Mouse (Mus musculus) left cerebral cortex, postnatal 4 days (tissue): Measurements from ENCODE around the gene Ndufv1. TPM values are rescaled to one million over a fixed set of nuclear protein-coding genes. Genes with fewer than 3 reads are reported as not detected.
"Not testable (repeated sequence)": the region's sequence is repeated elsewhere in the genome, so short reads cannot be mapped to it uniquely, and the experiment has no call there.

Experiments
- DNase-seq: peaks from one replicate; pipeline ENCODE4 v3.0.0-alpha.2; 2022
- intact Hi-C: fragments of 180-260 bp; cut with DNase I; formaldehyde crosslinking; loops from one replicate; pipeline ENCODE4 v1.15.1; 2025
- total RNA-seq, 2 experiments: library from RNA; stranded (reverse); gene quantifications; 2 replicates each; pipeline ENCODE4 v1.2.3; 2021

Gene Ndufv1
- total RNA-seq: 100 to 1,000 TPM; 185 to 196 TPM

DNA sequence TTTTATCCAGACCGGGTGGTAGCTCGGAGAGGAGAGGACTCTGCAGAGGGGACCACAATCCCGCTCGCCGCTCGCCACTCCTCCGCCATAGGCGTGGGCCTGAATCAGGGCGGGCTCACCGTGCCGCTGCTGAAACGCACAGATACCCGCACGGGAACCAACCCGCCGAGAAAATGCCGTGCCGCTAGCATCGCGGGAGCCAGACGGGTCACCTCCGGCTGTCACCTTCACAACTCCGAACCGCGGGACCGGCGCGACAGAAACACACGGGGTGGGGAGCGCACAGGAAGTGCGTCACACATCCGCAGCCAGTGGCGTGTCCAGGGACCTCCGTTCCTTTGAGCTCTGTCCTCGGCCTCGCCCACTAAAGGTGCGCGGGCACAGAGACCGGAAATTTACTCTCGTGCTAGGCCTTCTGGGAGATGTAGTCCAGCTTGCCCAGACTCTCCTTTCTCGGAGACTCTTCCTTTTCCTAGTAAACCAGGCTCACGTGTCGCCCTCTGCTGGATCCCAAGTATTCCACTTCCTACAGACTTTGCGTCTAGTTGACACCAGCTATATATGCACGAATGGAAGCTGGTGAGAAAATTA is at the start of gene Ndufv1:
Ndufv1 (minus strand) TSS at position 375 of the 591 bp plus-strand sequence.
- intact Hi-C loops: loop anchor here (10.0 kb wide), 1 partner anchor 202 kb away; the partner anchor contains the start of genes AC109138.7 and Clcf1

DNA sequence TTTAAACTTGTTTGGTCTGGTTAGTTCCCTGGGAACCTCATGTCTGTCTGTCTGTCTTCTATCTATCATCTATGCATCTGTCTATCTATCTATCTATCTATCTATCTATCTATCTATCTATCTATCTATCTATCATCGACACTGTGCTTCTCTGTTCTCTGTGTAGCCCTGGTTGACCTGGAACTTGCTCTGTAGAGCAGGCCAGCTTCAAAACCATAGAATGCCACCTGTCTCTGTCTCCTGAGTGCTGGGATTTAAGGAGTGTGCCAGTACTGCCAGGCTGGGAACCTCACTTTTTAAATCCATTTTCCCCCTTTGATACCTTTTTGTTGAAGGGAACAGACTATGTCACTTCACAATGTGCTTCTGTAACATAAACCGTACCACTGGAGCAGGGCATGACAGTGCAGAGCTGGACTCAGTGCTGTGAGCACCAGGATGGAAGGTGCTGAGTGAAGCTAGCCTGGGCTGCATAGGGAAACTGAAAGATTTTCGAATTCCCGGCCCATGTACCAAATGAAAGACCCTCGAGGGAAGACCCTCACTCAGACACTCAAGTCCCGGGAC is 48.4 kb upstream of the Ndufv1 start:
- intact Hi-C loops: no loop called here
- DNase-seq: no peak

More for the DNA sequence above, at the start of gene Ndufv1:
- peak; percentile 96 for DNase-seq

DNA sequence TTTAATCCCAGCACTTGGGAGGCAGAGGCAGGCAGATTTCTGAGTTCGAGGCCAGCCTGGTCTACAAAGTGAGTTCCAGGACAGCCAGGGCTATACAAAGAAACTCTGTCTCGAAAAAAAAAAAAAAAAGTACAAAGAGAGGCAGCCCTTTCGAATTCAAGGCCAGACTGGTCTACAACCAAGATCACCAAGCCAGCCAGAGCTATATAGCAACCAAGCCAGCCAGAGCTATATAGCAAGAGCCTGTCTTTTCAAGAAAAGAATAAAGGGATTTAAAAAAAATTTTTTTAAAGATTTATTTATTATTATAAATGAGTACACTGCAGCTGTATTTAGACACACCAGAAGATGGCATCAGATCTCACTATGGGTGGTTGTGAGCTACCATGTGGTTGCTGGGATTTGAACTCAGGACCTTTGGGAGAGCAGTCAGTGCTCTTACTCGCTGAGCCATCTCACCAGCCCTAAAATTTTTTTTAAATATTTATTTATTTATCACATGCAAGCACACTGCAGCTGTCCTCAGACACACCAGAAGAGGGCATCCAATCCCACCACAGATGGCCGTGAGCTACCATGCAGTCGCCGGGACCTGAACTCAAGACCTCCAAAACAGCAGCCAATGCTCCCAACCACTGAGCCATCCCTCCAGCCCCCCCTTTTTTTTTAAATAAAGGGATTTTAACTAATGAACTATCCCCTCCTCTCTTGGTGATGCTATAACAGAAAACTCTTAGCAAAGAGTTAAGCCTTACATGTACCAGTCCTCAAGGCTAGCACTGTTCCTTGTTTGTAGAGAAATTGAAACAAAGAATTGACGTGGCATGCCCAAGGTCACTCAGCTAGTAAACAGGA is 47.7 kb upstream of the Ndufv1 start:
- intact Hi-C loops: not testable (repeated sequence)

DNA sequence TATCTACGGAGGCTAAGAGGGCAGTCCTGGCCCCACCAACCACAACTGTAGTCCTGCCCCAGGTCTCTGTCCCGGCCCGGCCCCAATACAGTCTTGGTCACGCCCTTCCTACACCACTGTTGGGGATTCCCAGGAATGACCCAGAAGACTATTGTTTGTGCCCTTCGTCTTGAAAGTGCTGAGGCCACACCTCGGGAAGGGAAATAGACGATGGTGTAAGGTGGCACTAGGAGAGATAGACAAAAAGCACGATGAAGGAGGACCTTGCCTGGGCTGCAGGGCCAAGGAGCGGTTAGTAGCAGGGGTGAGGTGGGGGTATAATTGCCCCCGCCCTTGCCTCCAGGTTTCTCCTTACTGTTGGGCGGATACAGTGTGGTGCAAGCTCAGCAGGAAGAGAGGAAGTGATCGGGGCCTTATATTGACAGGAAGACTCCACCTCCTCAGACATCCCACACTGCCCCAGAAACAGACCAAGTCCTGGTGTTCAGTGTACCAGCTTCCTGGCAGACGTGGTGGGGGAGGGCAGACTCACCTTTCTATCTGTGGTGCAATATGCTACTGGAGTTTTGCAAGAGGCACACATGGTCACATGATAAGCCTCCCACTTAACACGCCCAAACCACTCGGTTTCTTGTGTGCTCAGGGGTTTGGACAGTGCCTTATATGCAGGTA is 46.6 kb upstream of the Ndufv1 start, which contains the start of gene Gstp3:
Gstp3 (minus strand) TSS at position 501 of the 672 bp plus-strand sequence.
- intact Hi-C loops: no loop called here
- no peak for DNase-seq

More for the DNA sequence above, 47.7 kb upstream of the Ndufv1 start:
- not testable (repeated sequence) for DNase-seq

DNA sequence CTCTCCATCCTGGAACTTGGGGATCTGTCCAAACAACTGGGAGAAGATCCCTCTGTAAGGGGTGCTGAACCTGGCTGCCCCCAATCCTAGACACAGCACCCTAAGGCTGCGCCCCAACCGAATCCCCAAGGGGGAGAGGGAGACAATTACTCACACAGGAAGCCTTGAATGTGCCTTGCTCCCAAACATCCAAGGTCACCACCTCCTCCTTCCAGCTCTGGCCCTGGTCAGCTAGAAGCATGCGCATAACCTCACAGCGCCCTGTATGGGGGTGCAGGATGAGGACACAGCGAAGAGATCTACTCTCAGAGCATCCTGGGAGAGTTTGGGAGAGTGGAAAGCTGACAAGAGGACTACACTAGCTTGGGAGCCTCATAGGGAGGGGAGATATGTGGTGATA is 46.0 kb upstream of the Ndufv1 start:
- intact Hi-C loops: no loop called here
- no peak for DNase-seq

DNA sequence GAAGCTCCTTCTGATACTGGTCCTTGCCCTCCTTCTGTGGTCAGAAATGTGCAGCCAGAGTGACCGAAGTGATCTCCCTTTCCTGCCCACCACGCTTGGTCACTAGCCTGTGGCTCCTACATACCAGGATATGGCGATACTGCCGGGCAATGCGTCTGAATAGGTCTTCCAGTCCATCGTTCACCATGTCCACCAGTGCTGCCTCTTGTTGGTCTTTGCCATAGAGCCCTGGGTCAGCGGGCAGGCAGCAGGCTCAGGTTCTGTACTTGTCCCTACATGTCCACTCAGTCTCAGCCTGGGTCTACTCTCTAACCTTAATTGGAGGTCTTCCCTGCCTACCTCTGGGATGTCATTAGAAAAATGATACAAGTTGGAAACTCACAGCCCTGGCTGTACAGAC is 45.4 kb upstream of the Ndufv1 start:
- intact Hi-C loops: no loop called here
- DNase-seq: no peak

DNA sequence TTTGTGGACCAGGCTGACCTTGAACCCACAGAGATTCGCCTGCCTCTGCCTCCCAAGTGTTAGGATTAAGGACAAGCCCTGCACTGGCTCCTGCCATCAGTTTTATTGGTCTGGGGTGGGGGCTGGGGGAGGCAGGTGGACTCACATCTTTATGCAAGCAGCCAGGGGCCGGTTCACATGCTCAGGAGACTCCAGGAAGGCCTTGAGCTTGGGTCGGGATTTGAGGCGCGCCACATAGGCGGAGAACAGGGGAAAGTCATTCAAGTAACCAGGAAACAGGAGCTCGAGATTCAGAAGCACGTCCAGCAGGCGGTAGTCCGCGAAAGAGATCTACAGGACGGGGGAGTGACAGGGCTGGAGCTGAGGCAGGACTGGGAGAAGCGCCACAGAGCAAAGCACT is 44.8 kb upstream of the Ndufv1 start:
- intact Hi-C loops: no loop called here

DNA sequence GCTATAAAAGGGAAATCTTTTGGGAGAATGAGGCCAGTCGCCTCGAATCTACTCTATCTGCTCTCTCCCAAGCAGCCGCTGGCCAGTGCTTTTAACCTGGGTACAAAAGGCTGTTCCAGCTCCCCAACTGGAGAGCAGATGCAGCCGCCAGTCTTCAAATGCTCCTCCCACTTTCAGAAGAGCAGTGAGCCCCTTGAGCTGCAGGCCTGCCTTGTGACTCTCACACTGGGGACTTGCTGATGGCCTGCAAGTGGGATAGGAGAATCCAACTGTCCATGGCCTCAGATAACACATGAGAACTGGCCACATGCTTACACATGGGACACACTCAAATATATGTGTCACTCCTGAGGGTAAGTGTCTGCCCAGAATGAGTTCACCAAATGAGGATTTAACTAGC is 44.1 kb upstream of the Ndufv1 start:
- intact Hi-C loops: no loop called here
- DNase-seq: no peak

More for the DNA sequence above, 44.8 kb upstream of the Ndufv1 start:
- no peak for DNase-seq

DNA sequence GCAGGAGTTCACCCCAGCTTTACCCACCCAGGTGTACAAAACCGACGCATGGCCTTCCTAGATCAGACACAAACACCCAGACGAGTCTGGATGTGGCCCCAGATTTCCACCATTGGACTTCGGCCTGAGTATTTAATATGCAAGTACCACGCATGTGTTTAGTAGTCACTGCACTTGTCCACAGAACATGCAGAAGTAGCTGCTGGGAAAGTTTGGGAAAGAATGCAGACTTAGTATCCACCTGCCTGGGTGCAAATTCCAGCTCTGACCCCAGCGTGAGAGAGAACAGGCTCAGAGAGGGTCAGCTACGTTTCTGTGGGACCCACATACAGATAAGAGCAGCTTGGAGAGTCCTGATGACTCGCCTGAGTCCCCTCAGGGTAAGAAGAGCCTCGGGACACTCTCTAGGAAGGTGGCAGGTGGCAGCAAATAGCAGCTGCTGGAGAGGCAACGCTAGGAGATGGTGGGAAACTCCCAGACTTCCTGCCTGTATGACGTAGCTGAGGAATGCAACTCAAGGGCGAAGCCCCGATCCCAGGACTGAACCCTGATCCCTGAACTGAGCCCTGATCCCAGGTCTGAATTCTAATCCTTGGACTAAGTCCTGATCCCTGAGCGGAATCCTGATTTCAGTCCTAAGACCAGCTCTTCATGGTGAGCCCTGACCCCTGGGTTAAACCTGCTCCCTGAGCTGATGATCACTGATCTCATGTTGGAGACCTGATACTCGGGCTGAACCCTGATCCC is 43.5 kb upstream of the Ndufv1 start:
- DNase-seq: no peak
- intact Hi-C loops: no loop called here

DNA sequence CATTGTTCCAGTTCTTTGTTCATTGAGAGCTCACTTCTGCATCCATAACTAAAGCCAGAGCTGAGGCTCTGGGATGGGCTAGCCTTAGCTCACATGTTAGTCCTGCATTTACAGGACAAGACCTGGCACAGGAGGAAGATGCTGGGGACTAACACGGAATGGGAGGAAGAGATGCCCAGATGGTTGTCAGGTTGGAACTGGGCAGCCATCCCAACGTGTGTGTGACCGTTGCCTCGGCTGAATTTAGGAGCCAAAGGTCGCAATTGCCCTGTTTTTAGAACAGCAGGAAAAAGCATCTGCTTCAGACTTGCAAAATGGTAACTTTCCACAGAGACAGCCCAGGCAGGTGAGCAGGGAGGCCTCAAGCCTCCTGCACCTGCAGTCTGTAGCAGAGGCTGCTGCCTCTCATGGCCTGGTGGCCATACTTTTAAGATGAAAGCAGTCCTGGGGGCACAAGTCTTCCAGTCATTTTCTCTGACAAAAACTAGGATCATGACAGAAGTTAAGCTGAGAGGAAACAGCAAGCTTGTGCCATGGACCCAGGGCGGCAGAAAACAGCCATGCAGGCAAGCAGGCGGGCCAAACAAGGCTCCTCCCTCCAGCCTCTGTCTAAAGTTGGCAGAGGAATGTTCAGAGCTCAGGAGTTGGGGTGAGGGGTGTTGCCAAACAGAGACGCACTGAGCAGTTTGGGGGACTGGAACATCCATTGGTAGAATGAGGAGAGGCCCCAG is 42.8 kb upstream of the Ndufv1 start:
- intact Hi-C loops: no loop called here
- no peak for DNase-seq

DNA sequence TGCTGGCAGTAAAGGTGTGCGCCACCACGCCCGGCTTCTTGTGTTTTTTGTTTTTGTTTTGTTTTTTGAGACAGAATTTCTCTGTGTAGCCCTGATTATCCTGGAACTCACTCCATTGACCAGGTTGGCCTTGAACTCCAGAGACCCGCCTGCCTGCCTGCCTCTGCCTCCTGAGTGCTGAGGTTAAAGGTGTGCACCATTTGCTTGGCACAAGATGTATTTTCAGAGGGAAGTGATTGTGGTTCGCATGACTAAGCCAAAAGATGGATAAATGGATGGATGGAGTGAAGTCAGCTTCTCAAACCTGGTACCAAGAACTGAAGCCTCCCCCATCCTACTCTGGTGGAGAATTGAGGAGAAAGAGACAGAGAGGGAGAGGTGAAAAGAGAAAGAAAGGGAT is 42.0 kb upstream of the Ndufv1 start:
- intact Hi-C loops: no loop called here
- DNase-seq: no peak

DNA sequence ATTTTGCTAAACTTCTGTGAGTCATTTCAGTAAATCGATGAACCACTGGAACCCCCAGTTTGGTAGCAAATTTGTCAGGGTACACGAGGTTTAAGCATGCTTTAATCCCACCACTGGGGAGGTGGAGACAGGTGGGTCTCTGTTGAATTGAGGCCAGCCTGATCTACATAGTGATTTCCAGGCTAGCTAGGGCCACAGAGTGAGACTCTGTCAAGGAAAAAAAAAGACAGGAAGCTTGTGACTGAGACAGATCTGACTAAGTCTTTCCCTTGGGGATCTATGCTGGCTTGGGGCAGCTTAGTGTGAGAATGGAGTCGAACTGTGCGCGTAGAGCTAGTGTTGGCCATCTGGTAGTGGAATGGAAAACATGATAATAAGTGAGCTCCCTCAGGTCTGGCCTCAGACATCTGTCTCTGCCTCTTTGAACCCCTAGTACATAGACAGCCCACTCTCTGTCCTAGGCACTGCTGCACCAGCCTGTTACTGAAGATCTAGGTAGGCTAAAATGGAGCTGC is 40.0 kb upstream of the Ndufv1 start:
- no peak for DNase-seq
- intact Hi-C loops: no loop called here

DNA sequence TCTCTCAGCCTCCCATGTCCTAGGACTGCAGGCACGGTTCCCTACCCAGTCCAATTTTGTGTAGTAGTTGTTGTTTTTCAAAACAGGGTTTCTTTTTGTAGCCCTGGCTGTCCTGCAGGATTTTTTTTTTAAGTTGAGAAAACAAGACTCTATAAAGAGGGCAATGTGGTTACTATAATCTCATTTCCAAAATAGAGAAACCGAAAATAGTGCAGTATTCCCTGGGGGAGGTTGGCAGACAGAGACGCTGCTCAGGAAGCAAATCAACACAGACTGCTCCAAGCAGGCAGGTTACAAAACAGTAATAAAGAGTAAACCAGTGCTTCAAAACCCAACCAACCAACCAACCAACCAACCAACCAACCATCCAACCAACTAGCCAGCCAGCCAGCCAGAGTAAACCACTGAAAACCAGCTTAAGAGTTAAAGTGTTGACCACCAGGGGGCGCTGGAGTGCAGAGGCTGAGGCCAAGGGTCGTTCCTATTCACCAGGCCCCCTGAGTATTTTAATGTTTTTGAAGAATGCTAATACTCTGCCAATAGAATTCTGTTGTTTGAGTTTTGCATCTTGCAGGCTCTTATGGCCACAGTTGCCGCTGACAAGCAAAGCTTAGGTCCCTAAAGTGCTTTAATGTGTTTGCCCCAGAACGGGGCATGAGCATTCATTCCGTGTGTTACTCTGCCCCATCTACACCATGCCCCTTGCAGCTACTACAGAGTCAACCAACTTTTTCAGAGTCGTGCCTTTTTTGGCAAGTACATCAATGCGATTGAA is 39.3 kb upstream of the Ndufv1 start:
- intact Hi-C loops: no loop called here
- peak; percentile 72 for DNase-seq

DNA sequence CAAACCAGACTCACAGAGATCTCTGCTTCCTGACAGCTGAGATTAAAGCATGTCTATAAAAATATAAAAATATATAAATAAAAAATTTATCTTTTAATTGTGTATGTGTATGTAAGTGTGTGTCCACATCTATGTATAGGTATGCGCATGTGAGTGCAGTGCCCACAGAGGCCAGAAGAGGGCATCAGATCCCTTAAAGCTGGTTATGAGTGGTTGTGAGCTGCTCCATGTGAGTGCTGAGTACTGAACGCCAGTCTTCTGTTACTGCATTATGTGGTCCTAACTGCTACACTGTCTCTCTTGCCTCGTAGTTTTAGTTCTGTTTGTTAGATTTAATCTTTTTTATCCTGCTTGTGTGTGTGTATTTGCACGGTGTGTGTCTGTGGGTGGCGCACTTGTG is 38.4 kb upstream of the Ndufv1 start:
- DNase-seq: no peak
- intact Hi-C loops: no loop called here

DNA sequence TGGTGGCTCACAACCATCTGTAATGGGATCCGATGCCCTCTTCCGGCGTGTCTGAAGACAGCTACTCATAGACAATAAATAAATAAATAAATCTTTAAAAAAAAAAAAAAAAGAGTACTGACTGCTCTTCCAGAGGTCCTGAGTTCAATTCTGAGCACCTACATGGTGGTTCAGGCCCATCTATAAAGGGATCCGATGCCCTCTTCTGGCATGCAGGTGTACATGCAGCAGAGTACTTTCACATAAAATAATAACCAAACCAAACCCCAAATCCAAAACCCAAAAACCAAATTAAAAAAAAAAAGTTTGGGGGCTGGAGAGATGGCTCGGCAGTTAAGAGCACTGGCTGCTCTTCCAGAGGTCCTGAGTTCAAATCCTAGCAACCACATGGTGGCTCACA is 36.5 kb upstream of the Ndufv1 start:
- intact Hi-C loops, DNase-seq: not testable (repeated sequence)

DNA sequence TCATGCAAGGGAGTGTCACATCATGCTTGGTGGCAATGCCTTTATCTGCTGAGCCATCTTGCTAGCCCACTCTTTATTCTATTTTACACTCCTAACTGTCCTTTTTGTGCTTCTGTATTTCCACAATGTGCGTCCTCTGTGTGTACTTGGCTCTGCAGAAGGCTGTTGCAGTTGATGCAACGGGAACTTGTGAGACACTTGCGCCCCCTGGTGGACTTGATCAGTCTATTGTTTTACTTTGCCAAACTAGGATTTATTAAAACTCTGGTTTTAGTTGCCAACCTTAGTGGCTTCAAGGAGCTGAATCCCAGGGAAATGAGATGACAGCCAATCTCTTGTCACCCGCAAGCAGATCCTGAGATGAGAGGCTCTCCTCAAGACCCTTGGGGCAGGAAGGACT is 35.3 kb upstream of the Ndufv1 start:
- DNase-seq: peak; percentile 89
- intact Hi-C loops: no loop called here

DNA sequence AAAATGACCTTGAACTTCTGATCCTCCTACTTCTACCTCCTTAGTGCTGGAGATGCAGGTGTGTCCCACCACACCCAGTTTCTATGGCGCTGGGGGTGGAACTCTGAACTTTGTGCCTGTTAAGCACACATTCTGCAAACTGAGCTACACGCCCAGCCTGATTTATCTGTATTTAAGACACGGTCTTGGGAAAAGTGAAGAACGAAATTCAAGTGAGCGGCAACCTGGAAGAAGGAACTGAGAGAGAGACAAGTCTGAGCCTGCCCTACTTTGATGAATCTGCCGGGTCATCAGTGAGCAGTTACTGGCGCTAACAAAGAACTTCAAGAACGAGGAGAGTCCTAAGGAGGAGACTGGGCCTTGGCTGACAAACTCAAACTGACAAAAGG is 34.3 kb upstream of the Ndufv1 start:
- DNase-seq: no peak
- intact Hi-C loops: no loop called here

DNA sequence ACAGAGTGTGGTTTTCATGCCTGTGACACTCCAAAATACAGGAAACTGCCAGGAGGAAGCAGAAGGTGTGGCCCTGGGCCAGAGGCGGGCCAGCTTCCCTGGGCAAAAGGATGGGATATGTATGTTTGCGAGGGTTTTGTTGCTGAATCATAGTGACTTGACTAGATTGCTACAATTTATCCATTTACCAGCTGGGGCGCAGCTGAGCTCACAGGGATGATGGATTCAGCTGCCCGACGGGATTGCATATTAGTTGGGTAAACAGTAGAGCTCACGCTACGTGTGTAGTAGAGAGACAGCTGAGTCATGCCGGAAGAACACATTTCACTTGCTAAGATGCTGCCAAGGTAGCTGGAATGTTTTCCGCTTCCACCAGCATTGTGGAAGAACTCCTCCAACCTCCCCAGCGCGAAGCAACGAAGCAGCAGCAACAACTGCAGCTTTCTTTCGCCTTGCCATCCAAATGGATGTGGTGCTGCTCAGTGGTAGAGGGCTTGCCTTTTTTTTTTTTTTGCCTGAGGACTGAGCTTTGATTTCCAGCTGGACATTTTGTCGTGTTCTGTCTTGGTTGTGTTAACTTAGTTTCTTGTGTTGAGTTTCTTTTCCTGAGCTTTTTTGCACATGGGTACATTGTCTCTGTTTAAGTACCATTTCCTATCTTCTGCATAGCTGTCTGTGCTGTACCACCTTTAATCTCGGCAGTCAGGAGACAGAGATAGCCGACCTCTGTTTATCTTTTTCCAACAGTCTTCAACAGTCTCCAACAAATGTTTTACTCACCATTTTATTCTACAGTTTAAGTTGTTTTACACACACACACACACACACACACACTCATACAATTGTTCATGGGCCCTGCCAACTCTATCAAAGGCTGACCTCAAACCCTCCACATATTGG is 33.6 kb upstream of the Ndufv1 start, which contains the start of gene Gstp2:
Gstp2 (minus strand) TSS at position 58 of the 900 bp plus-strand sequence.
- intact Hi-C loops: no loop called here
- DNase-seq: peak; percentile 62
